Mouse (Mus musculus) neural tube, embryonic 10.5 days (tissue): Measurements from ENCODE around the gene Hoxa7.
A peak's percentile ranks its signal among the peaks of the same experiment; 100 is the strongest.

ENCODE experiments used
- DNase-seq: peaks from one replicate; pipeline ENCODE4 v3.0.0-alpha.2; 2017; ENCODE audit warnings: low spot score; ENCODE audit errors: extremely low spot score

The Hoxa7 gene

DNA sequence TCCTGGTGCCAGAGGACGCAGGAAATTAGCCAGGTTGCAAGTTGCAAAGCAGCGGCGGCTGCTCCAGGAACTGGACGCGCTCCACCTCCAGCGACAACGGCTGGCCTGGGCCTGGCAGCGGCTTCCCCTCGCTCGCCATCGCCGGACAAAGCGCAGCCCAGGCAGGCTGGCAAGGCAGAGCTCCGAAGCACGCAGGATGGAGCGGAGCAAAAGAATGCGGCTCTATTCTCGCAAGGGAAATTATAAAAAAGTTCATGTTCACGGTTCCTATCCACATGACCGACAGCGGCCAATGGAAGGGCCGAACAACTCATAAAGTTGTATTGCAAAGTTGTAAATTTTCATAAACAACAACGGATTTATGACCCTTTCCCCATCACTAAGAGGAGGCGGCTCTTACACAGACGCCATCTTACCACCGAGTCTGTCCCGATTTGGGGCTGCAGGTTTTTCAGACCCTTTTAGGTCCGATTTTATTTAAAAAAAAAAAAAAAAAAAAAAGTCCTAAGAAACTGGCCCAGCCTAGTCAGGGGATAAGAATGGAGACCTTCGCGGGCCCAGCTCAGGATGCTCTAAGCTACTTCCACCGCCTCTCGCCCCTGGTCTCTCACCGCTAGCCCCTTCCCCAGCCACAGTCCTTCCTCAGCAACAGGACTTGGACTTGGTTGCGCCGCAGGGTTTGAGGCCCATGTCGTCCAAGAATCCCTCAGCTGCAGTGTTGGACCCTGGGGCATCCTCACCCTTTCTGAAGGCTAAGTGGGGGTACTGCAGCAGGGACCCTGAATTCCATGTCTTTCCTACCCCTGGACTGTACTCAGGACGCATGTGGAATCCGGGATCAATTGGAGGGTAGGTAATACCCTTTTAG is 8.3 kb downstream of the Hoxa7 start, which contains the start of the genes Hoxa3 and Gm28308:
Gene Hoxa3 (minus strand): TSS at position 218 of the 868 bp plus-strand sequence.
Gene Gm28308 (minus strand): TSS at position 221 of the 868 bp plus-strand sequence.
- DNase-seq = no peak

DNA sequence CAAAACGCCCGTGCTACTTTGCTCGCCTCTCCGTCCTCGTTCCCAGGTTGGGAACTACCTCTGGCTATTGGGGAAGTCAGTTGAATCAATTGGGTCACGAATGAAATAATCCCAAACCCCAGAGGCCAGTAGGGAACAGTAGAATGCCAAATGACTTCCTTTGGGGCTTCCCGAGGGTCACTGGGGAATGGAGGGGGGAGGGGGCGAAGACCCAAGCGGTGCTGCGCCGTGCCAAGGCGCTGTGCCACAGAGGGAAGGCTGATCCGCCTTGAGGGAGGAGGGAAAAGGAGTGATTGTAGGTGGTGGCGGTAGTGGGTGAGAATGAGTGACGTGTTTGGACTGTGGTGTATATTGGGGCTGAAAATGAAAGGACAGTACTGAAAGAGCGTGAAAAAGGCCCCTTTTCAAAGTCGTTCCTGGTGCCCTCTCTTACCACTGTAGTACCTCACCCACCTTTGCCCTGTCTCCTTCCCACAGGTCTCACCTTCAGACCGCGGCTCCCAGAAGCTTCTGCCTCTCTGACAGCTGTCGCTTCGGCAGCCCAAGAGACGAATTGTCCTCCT is 9.0 kb downstream of the Hoxa7 start:
- no peak for DNase-seq

GRCm38 (mm10) chr6:52211961-52212360 is 9.7 kb downstream of the Hoxa7 start:
- DNase-seq = no peak

DNA sequence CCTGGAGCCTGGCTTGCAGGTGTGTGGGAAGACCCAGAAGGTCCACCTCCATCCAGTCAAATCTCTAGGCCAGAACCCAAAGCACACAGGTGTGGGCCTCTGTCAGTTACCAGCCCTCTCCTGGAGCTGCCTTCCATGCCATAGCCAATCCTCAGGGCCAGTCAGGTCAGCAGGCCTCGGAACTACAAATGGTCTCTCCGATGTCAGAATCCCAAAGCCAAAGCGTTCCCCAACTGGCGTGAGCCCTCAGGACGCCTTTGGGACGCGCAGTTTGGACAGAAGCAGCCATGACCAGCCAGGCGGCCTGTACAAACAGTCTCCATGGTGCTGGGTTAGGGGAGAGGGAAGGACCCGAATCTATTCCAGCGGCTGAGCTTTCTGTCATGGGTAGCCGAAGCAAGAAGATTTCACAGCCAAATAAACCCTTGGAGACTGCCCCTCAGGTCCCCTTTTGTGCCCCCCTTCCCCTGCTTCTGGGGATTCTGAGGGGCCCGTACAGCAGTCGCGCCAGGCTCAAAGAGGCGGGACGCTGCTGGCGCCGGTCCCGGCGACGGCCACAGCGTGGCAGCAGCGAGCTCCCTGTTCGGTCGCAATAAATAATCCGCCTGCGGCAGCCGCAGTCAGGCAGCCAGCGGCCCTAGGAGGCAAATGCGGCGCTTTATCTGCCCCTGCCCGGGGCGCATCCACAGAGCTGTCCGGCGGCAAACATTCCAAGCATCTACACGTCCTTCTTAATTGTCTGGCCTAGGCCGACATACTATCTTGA is 10.3 kb downstream of the Hoxa7 start:
- peak; percentile 88 for DNase-seq

- DNase-seq = peak; percentile 62
These were observed 12.0 kb downstream of the Hoxa7 start for GRCm38 (mm10) chr6:52209685-52210046.

DNA sequence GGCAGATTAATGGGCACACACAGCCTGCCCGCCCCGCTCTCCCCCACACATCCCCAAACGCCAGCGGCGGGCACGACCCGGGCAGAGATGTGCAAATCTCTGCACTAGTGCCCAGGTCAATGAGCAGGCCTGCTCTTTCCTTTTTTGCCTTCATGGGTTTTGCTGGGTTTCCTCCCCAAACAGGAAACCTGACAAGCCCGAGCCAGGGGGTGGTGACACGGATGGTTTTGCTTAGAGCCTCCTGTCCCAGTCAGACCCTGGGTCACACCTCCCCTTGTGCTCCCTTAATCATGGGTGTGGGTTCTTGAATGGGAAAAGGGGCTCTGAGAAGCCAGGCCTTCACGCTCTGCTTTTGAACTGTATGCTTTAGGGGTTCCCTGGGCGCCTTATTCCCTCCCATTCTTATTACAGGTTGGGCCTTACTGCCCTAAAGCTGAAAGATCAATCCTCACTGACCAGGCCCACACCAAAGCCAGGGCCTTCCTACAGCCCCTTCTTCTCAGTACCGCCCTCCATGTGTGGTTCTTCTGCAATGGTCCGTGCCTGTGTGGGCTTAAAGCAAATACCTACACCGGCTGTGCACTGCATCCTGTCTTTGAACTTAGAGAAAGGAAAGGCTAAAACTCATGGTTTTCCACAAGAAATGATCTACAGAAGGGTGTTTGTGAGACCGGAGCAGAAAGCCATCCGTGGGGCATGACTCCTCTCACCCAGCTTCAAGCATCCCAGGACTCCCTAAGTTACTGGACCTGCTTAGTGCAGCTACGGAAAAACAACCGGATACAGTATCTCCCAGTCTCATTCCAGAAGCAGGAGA is 12.6 kb downstream of the Hoxa7 start:
- DNase-seq = peak; percentile 80

DNA sequence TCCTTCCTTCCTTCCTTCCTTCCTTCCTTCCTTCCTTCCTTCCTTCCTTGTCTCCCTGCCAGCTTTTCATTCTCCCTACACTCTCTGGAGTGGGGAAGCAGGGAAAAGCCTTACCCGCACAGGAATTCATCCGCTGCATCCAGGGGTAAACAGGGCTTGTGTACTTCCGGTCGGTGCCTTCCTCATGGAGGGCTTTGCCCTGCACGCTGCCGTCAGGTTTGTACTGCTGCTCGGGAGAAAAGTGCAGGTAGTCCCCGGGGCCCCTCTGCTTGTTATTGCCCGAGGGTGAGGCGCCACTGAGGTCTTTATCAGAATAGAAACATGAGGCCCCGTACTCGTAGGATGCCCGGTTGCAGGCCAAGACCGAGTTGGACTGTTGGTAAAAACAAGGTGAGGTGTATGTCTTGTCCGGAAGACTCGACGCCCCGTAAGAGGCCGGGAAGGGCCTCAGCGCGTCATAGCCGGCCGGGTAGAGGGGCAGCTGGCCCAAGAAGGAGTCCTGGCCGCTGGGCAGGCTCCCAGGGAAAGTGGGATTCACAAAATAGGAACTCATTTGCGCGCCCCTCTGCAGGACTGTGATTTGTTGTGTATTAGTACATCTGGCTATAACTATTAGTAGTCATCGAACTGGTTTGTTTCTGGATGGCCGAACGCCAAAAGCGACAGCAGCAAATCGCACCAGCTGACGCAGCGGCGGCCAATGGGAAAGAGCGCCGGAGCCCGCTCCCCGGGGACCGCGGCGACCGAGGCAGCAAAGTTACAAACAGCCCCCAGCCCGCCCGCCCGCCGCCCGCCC is 13.4 kb downstream of the Hoxa7 start, which contains the start of gene Hoxa6:
Gene Hoxa6 (minus strand): TSS at position 651 of the 796 bp plus-strand sequence.
- no peak for DNase-seq

DNA sequence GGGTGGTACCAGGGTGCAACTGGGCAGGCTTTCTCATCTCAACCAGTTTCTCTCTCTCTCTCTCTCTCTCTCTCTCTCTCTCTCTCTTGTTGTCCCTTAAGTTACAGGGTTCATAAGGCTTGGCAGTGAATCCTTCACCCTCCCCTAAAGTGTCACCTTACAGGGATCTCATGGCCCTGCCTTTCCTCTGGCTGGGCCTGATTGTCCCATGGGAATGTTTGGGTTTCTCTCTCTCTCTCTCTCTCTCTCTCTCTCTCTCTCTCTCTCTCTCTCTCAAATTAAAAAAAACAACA is 14.0 kb downstream of the Hoxa7 start:
- DNase-seq = no peak

- peak; percentile 62 for DNase-seq
These were observed 14.6 kb downstream of the Hoxa7 start for GRCm38 (mm10) chr6:52206882-52207683.

GRCm38 (mm10) chr6:52205638-52206621 is 15.7 kb downstream of the Hoxa7 start:
- DNase-seq = peak; percentile 78

GRCm38 (mm10) chr6:52205221-52205620 is 16.4 kb downstream of the Hoxa7 start:
- no peak for DNase-seq

DNA sequence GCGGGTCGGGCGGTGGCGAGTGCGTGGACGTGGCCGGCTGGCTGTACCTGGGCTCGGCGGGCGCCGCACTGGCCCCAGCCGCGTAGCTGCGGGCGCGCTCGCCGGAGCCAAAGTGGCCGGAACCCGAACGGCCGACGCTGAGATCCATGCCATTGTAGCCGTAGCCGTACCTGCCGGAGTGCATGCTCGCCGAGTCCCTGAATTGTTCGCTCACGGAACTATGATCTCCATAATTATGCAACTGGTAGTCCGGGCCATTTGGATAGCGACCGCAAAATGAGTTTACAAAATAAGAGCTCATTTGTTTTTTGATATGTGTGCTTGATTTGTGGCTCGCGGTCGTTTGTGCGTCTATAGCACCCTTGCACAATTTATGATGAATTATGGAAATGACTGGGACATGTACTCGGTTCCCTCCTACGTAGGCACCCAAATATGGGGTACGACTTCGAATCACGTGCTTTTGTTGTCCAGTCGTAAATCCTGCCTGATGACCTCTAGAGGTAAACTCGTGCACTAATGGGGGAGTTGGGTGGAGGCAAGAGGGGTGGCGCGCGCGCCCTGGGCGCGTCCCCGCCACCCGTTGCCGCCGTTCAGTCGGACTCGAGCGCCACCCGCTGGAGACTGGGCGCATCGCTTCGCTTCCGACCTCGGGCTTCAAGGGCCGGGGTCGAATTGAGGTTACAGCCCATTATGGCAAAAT is 17.5 kb downstream of the Hoxa7 start, which contains the start of gene Hoxa5:
Gene Hoxa5 (minus strand): TSS at position 538 of the 703 bp plus-strand sequence.
- peak; percentile 98 for DNase-seq

- DNase-seq = peak; percentile 71
These were observed 18.1 kb downstream of the Hoxa7 start for GRCm38 (mm10) chr6:52203371-52204049.

DNA sequence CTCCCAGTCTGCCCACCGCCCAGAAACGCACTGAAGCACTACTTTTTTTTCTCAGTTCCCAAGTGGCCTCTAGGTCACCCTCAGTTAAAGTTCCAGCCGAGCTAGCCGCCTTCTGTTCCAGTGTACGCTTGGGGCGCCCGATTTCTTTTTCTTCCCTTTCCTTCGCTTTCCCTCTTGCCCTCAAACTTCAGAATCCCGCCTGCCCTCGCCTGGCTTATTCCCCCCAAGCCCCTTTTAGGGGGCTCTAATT is 18.6 kb downstream of the Hoxa7 start:
- peak; percentile 80 for DNase-seq

GRCm38 (mm10) chr6:52202362-52203120 is 19.1 kb downstream of the Hoxa7 start:
- DNase-seq = peak; percentile 69

DNA sequence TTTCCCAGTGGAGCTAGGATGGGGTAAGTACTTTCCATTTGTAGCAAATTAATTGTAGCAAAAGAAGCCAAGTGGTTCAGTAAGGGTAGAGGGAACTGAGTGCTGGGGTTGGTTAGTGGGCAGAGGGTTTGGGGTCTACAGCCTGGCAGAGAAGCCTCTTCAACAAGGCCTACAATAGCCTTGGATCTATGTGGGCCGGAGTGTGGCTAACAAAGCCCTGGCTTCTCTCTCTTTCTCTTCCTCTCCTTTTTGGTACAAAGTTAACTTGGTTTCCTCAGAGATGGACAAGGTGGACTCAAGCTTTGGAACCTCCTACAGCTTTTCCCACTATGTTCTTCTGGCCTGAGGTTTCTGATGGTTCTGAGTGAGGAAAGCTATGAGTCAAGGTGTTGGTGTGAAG is 20.4 kb downstream of the Hoxa7 start:
- peak; percentile 56 for DNase-seq
